Mouse (Mus musculus) olfactory bulb, adult 2 months (tissue): Measurements from ENCODE around the gene Dspp.

Source experiments
- CTCF ChIP-seq: fragments of 200-500 bp; IDR thresholded peaks from 2 replicates; pipeline ENCODE4 v1.5.1; 2012; ENCODE audit warnings: low read depth, mild to moderate bottlenecking, low read length, moderate library complexity; ENCODE audit not compliant: insufficient read depth
- POLR2A ChIP-seq: fragments of 200-500 bp; IDR thresholded peaks from 2 replicates; pipeline ENCODE4 v1.6.1; 2012; ENCODE audit warnings: mild to moderate bottlenecking, low read depth, low read length, moderate library complexity; ENCODE audit not compliant: insufficient read depth

- no peak for TF ChIP-seq CTCF
- TF ChIP-seq POLR2A = no peak
These were observed 2.6 kb downstream of the Dspp start for GRCm38 (mm10) chr5:104173094-104173493.
